Mouse (Mus musculus) left cerebral cortex, postnatal 36 days (tissue): ENCODE measurements around the gene Trim41. TPM values are rescaled to one million over a fixed set of nuclear protein-coding genes. Genes with fewer than 3 reads are reported as not detected.
A peak's percentile ranks its signal among the peaks of the same experiment; 100 is the strongest.

Source experiments
- DNase-seq, 2 experiments: peaks; one replicate each; pipeline ENCODE4 v3.0.0; 2021 to 2022; ENCODE audit warnings: low spot score in 2 of 2, mixed read lengths in 1 of 2
- intact Hi-C: fragments of 180-260 bp; cut with DNase I; formaldehyde crosslinking; loops from one replicate; pipeline ENCODE4 v1.15.1; 2025
- total RNA-seq, 2 experiments: library from RNA; stranded (reverse); gene quantifications; 2 replicates each; pipeline ENCODE4 v1.2.3; 2021

Gene Trim41
- total RNA-seq, 2 experiments from 2014 or later: 61.2 to 62.1 TPM

- intact Hi-C loops: loop anchor here (2.0 to 5.0 kb wide), 2 partner anchors 15 to 383 kb away; partner anchors contain the start of gene Zfp62
These were observed 2.6 kb upstream of the Trim41 start for GRCm38 (mm10) chr11:48819614-48820307.

GRCm38 (mm10) chr11:48818346-48818745, 1.2 kb upstream of the Trim41 start:
- peak; percentile 73 to 81 for DNase-seq
- intact Hi-C loops: loop anchor here (1.0 to 5.0 kb wide), 3 partner anchors 16 to 384 kb away; partner anchors contain the start of gene Zfp62

More at GRCm38 (mm10) chr11:48819614-48820307, 2.6 kb upstream of the Trim41 start:
- no peak for DNase-seq

GRCm38 (mm10) chr11:48817794-48818193, 641 bp upstream of the Trim41 start:
- no peak for DNase-seq
- intact Hi-C loops: loop anchor here (1.0 to 5.0 kb wide), 4 partner anchors 17 to 385 kb away; partner anchors contain the start of genes Rack1 and Zfp62

- intact Hi-C loops: loop anchor here (2.0 to 5.0 kb wide), 2 partner anchors 16 to 386 kb away; partner anchors contain the start of genes Rack1 and Zfp62
- DNase-seq: peak; percentile 28 to 47
These were observed 822 bp downstream of the Trim41 start for GRCm38 (mm10) chr11:48816281-48816781.

- intact Hi-C loops: loop anchor here (2.0 to 5.0 kb wide), 2 partner anchors 15 to 386 kb away; partner anchors contain the start of genes Rack1 and Zfp62
- no peak for DNase-seq
These were observed 1.3 kb downstream of the Trim41 start for GRCm38 (mm10) chr11:48815851-48816250.

- intact Hi-C loops: no loop called here
- no peak for DNase-seq
These were observed 3.4 kb downstream of the Trim41 start for GRCm38 (mm10) chr11:48813782-48814181.

GRCm38 (mm10) chr11:48810142-48810541, 7.0 kb downstream of the Trim41 start:
- no peak for DNase-seq
- intact Hi-C loops: no loop called here

GRCm38 (mm10) chr11:48809434-48809830, 7.7 kb downstream of the Trim41 start:
- intact Hi-C loops: loop anchor here (10.0 kb wide), 1 partner anchor 435 kb away; the partner anchor contains the start of gene Mgat1

GRCm38 (mm10) chr11:48808737-48809433, 8.3 kb downstream of the Trim41 start:
- intact Hi-C loops: loop anchor here (10.0 kb wide), 1 partner anchor 436 kb away; the partner anchor contains the start of gene Mgat1
- no peak for DNase-seq

More at GRCm38 (mm10) chr11:48809434-48809830, 7.7 kb downstream of the Trim41 start:
- no peak for DNase-seq

- DNase-seq: no peak
- intact Hi-C loops: loop anchor here (10.0 kb wide), 1 partner anchor 437 kb away; the partner anchor contains the start of gene Mgat1
These were observed 8.9 kb downstream of the Trim41 start for GRCm38 (mm10) chr11:48808304-48808646.

- peak in 1 of 2 experiments; percentile 59 for DNase-seq
- intact Hi-C loops: loop anchor here (10.0 kb wide), 1 partner anchor 437 kb away; the partner anchor contains the start of gene Mgat1
These were observed 9.4 kb downstream of the Trim41 start for GRCm38 (mm10) chr11:48807563-48808303.

GRCm38 (mm10) chr11:48806856-48807562, 10.1 kb downstream of the Trim41 start:
- DNase-seq: peak in 1 of 2 experiments; percentile 56
- intact Hi-C loops: loop anchor here (10.0 kb wide), 1 partner anchor 438 kb away; the partner anchor contains the start of gene Mgat1

- DNase-seq: no peak
- intact Hi-C loops: loop anchor here (10.0 kb wide), 1 partner anchor 440 kb away; the partner anchor contains the start of gene Mgat1
These were observed 12.2 kb downstream of the Trim41 start for GRCm38 (mm10) chr11:48804922-48805321.

- DNase-seq: no peak
- intact Hi-C loops: loop anchor here (10.0 kb wide), 1 partner anchor 441 kb away; the partner anchor contains the start of gene Mgat1
These were observed 13.2 kb downstream of the Trim41 start for GRCm38 (mm10) chr11:48803988-48804387.

GRCm38 (mm10) chr11:48801831-48802772, 15.1 kb downstream of the Trim41 start:
- intact Hi-C loops: loop anchor here (2.0 to 10.0 kb wide), 2 partner anchors 15 to 443 kb away; partner anchors contain the start of genes Mgat1 and Trim41
- DNase-seq: no peak

- peak; percentile 92 for DNase-seq
- intact Hi-C loops: loop anchor here (2.0 to 10.0 kb wide), 2 partner anchors 17 to 445 kb away; partner anchors contain the start of genes Mgat1 and Trim41
These were observed 17.0 kb downstream of the Trim41 start, which contains the start of gene Rack1 for GRCm38 (mm10) chr11:48799921-48800701. Gene Rack1 (plus strand): TSS chr11:48800332.
